Comparison of ENCODE assay signal across 20 mouse cellular contexts in genomic region chr4:81027558-81027957, GRCm38 (mm10).
DNase-seq lines count a peak whose midpoint lies in the region; ATAC-seq and TF ChIP-seq lines count a peak whose summit lies in the region.
"Had no signal": no experiment of that assay in that cellular context is flagged by ENCODE, and none has a peak within 500 bp of the region (broad histone marks: within the 10 kb centered on the region; RNA-seq: fewer than 3 reads in every experiment).

No protein-coding gene starts in this region.

- intact Hi-C loops in gastrocnemius, adult 2 months (cut with DNase I) = no loop called here
- intact Hi-C loops in gastrocnemius, postnatal 14 days (cut with DNase I; ENCODE audit: low total_unique reads) = no loop called here
- intact Hi-C loops in left cerebral cortex, postnatal 10 days (cut with DNase I) = no loop called here

- TF ChIP-seq CTCF in gastrocnemius, adult 2 months (IDR thresholded peaks at IDR 0.05) = peak; percentile 20; the same call in 1 of the 2 replicates
- peak; percentile 37; the same call in 1 of the 2 replicates for TF ChIP-seq CTCF in kidney, postnatal 0 days (IDR thresholded peaks at IDR 0.05; ENCODE audit: low read depth)

- H3K27ac ChIP-seq in gastrocnemius, adult 2 months = no peak overlapping the region
- no peak overlapping the region for H3K27ac ChIP-seq in kidney, postnatal 0 days
- H3K27ac ChIP-seq in kidney, embryonic 15.5 days = no peak overlapping the region
- H3K27ac ChIP-seq: embryonic facial prominence, embryonic 12.5 days; forebrain, embryonic 13.5 days; hindbrain, postnatal 0 days; limb, embryonic 15.5 days; midbrain, embryonic 15.5 days; stomach, embryonic 15.5 days had no signal

- no peak overlapping the region for H3K9ac ChIP-seq in kidney, postnatal 0 days (ENCODE audit: low read depth, low read length)
- no peak overlapping the region for H3K9ac ChIP-seq in kidney, embryonic 15.5 days
- H3K9ac ChIP-seq: embryonic facial prominence, embryonic 12.5 days; forebrain, embryonic 13.5 days; limb, embryonic 15.5 days; midbrain, embryonic 15.5 days; stomach, embryonic 15.5 days had no signal

- no peak overlapping the region for H3K4me3 ChIP-seq in gastrocnemius, adult 2 months
- H3K4me3 ChIP-seq in kidney, postnatal 0 days (replicated peaks; ENCODE audit: low read depth, low read length) = no peak overlapping the region
- no peak overlapping the region for H3K4me3 ChIP-seq in kidney, embryonic 15.5 days (replicated peaks)
- H3K4me3 ChIP-seq: embryonic facial prominence, embryonic 12.5 days; erythroblast, embryonic 14.5 days; forebrain, embryonic 13.5 days; limb, embryonic 15.5 days; midbrain, embryonic 15.5 days; stomach, embryonic 15.5 days had no signal

- no peak overlapping the region for H3K4me2 ChIP-seq in kidney, postnatal 0 days (ENCODE audit: low read length)
- H3K4me2 ChIP-seq in kidney, embryonic 15.5 days = no peak overlapping the region
- H3K4me2 ChIP-seq: embryonic facial prominence, embryonic 12.5 days; forebrain, embryonic 13.5 days; limb, embryonic 15.5 days; midbrain, embryonic 15.5 days; stomach, embryonic 15.5 days had no signal

- ATAC-seq in kidney, postnatal 0 days (replicated peaks; ENCODE audit: low FRiP score, low read depth) = no peak
- no peak for ATAC-seq in kidney, embryonic 15.5 days (replicated peaks; ENCODE audit: low FRiP score)
- ATAC-seq: forebrain, embryonic 13.5 days; hindbrain, postnatal 0 days; midbrain, embryonic 15.5 days had no signal

- no peaks in the 10 kb centered on the region for H3K36me3 ChIP-seq in kidney, postnatal 0 days (ENCODE audit: insufficient read depth, low read length)
- H3K36me3 ChIP-seq in kidney, embryonic 15.5 days = no peaks in the 10 kb centered on the region
- H3K36me3 ChIP-seq: embryonic facial prominence, embryonic 12.5 days; limb, embryonic 15.5 days; midbrain, embryonic 15.5 days; stomach, embryonic 15.5 days had no signal

- no peak for DNase-seq in gastrocnemius, adult 2 months
- DNase-seq in gastrocnemius, postnatal 14 days = no peak
- DNase-seq in kidney, postnatal 0 days (ENCODE audit: low spot score) = no peak
- peak; percentile 36 for DNase-seq in lung, postnatal 36 days
- no peak for DNase-seq in lung, postnatal 14 days
- DNase-seq in left cerebral cortex, postnatal 10 days (ENCODE audit: extremely low spot score in 1 of 2, low spot score in 2 of 2) = no peak
- DNase-seq in right cerebral cortex, postnatal 4 days = no peak
- DNase-seq: adrenal gland, adult 8-10 months; cerebellum, adult 9-10 months; gastrocnemius, postnatal 25 days; lung, postnatal 10 days; right cerebral cortex, postnatal 25 days had no signal

- 93% methylated on average over 1 of the region's 1 CpGs for WGBS in kidney, postnatal 0 days
- 90% methylated on average over 1 of the region's 1 CpGs for WGBS in kidney, embryonic 15.5 days

- no peaks in the 10 kb centered on the region for H3K9me3 ChIP-seq in kidney, postnatal 0 days (replicated peaks; ENCODE audit: low read length)
- H3K9me3 ChIP-seq in kidney, embryonic 15.5 days (replicated peaks) = no peaks in the 10 kb centered on the region
- H3K9me3 ChIP-seq: embryonic facial prominence, embryonic 12.5 days; forebrain, embryonic 13.5 days; limb, embryonic 15.5 days; midbrain, embryonic 15.5 days; stomach, embryonic 15.5 days had no signal

- no peaks in the 10 kb centered on the region for H3K27me3 ChIP-seq in kidney, postnatal 0 days (ENCODE audit: insufficient read depth, low read length)
- no peaks in the 10 kb centered on the region for H3K27me3 ChIP-seq in kidney, embryonic 15.5 days
- H3K27me3 ChIP-seq: embryonic facial prominence, embryonic 12.5 days; forebrain, embryonic 13.5 days; limb, embryonic 15.5 days; midbrain, embryonic 15.5 days; stomach, embryonic 15.5 days had no signal

- no peaks in the 10 kb centered on the region for H3K4me1 ChIP-seq in kidney, postnatal 0 days (replicated peaks; ENCODE audit: insufficient read depth, low read length)
- no peaks in the 10 kb centered on the region for H3K4me1 ChIP-seq in kidney, embryonic 15.5 days
- H3K4me1 ChIP-seq: embryonic facial prominence, embryonic 12.5 days; forebrain, embryonic 13.5 days; limb, embryonic 15.5 days; midbrain, embryonic 15.5 days; stomach, embryonic 15.5 days had no signal
